Mouse (Mus musculus): ENCODE data around the gene Arhgdib.

- TF ChIP-seq EP300 (IDR thresholded peaks at IDR 0.05; ENCODE audit: insufficient read depth, low read depth, low read length) = peak; percentile 84; the same call in 1 of the 2 replicates
- no peak for TF ChIP-seq POLR2A (IDR thresholded peaks at IDR 0.05; ENCODE audit: insufficient read depth, low read depth, low read length)
These were observed 43.5 kb downstream of the Arhgdib start for GRCm38 (mm10) chr6:136898222-136898621.

Measured in heart, adult 2 months (tissue).